Mouse (Mus musculus): ENCODE results near the gene Plekhg5. TPM values are rescaled to one million over a fixed set of nuclear protein-coding genes. Genes with fewer than 3 reads are reported as not detected.

Plekhg5 gene
- total RNA-seq, 2 experiments from 2014 or later, result 14.9 to 21.9 TPM

DNA sequence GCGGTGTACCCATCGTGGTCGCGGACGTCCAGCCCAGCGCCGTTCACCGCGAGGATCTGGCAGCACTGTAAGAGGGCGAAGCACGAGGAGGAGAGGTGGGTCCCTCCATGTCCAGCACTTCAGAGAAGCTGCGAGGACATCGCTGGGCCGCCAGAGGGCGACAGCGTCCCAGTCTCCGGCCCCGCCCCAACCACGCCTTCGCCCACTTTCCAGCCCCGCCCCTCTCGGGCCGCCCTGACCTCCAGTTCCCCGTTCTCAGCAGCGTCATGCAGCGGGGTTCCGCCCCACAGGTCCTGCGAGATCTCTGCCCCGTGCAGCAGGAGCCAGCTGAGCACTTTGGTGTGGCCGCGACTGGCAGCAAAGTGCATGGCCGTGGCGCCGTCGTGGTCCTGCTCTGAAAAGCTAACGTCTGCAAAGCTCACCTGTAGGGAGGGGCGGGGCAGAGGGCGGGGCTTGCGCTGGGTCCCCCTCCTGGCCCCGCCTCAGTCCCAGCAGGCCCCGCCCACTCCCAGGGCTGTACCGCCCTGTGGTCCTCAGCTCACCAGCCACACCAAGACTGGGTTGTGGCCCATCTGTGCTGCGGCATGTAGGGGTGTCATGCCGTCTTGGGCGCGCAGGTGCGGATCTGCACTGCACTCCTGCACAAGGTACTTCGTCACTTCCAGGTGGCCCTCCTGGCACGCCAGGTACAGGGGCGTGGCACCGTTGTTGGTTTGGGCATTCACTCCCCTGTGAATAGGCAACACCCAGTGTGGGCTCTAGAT is 66.4 kb downstream of the Plekhg5 start:
- DNase-seq, result peak; percentile 89
- intact Hi-C loops (cut with DNase I), result no loop called here

DNA sequence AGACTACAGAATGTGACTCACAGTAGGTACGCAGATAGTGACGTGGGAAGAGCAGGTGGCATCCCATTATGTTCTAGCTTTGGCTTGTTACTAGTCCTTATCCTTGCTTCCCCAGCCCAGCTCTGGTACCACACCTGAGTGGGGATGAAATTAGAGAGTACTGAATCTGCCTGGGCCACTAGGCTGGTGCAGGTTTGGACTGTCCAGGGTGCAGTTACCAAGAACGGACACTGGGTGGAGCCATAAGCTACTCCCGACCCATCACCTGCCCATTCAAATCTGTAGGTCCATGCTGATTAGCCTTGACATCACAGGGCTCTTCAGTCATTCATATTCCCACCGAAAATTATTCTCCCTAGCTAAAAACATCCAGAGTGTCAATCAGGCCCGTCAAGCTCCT is 68.1 kb downstream of the Plekhg5 start:
- intact Hi-C loops (cut with DNase I), result no loop called here
- DNase-seq, result peak in 1 of 2 experiments; percentile 47

DNA sequence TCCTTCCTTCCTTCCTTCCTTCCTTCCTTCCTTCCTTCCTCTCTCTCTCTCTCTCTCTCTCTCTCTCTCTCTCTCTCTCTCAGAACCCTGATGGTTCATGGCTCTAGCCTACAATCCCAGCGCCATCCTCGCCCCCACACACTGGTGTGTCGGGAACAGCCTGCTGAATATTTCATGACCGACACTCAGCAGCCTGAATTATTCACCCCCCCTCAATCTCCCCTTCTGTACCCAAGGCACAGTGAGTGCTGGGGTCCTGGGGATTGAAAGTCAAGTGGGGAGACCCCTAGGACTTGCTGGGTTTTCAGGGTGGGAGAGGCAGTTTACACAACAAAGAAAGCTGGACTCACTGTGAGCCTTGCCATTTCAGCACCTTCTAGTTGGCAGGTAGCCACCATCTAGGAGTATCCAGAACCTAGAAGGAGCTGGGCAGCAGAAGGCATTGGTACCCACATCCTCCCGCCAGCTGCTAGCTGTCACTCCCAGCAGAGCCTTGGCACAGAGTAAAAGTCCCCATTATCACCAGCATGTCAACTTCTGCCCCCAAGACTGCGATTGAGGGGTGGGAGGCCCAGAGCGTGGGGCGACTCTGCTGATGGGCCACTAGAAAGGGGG is 69.3 kb downstream of the Plekhg5 start:
- no peak for DNase-seq
- intact Hi-C loops (cut with DNase I), result no loop called here

DNA sequence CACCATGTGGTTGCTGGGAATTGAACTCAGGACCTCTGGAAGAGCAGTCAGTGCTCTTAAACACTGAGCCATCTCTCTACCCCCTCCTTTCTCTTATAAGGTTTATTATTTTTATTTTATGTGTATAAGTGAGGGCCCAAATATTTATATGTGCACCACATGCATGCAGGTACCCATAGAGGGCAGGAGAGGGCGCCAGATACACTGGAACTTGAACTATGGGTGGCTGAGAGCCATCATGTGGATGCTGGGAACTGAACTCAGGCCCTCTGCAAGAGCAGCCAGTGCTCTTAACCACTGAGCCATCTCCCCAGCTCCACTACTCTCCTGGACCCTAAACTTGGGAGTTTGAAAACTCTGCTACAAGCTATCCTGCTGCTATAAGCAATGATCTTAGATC is 71.3 kb downstream of the Plekhg5 start:
- intact Hi-C loops (cut with DNase I), result no loop called here
- DNase-seq, result no peak

DNA sequence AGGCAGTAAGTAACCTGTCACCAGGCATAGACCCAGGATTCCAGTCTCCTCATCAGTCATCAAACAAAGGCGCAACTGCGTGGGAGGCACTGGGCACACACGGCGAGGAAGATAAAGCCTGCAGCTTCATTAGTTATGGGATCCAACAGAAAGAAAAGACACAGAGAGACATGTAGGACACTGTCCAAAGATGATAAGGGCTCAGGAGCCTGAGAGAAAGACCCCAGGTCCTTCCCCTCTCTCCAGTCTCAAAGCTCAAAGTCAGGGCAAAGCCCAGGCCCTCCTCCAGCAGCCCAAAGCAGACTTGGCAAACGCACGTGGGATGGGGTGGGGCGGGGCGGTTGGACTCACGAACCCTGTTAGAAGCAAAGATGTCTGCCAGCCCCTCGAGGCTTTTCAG is 73.2 kb downstream of the Plekhg5 start:
- intact Hi-C loops (cut with DNase I), result no loop called here
- no peak for DNase-seq

DNA sequence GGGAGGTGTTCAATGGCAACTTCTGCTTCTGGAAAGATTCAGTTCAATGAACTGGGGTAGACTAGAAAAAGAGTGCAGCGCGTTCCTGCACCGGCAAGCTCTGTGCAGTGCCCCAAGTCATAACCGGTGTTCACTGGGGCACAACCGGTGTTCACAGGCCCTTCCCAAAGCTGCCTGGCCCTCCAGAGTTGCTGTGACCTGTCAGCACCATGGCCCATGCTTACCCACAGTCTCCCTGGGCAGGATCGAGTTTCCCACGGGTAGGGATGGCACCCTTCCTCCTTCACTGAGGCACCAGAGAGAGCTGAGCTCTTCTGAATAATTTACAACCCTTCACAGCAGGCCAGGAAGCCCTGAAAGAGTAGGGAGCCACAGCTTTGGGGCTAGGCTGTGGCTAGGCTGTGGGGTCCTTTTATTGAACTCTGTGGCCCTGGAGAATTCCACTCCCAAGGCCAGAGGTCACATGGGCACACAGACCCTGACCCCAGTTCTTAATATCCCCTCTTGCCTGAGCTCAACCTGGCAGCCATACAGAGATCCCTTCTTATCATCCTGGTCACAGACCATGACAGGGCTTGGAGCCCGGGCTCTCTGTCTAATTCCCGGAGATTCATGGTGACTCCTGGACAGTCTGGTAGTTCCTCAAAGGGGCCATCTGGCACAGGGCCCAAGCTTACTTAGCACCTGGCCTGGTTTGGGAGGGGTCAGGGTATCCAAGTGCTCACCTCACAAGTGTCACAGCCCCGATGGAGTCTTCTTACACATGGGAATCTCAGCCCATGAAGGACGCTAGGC is 73.9 kb downstream of the Plekhg5 start:
- no peak for DNase-seq
- intact Hi-C loops (cut with DNase I), result no loop called here

DNA sequence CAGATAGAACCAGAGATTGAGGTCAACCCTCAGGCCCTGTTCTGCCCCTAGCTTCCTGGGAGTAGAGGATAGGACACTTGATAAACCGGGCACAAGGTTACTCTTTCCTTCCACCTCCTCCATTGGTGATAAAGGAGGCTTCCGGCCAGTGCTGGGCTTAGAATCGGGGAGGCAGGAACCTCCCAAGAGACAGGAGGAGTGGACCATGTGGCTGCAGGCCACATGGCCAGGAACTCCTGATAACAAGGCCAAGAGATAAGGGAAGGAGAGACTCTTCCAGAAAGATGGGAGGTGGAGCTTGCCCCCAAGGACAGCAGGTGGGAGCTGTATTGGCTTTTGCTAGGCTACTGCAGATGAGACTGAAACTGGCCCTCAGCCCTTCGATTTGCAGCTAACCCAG is 78.2 kb downstream of the Plekhg5 start:
- DNase-seq, result no peak
- intact Hi-C loops (cut with DNase I), result no loop called here

DNA sequence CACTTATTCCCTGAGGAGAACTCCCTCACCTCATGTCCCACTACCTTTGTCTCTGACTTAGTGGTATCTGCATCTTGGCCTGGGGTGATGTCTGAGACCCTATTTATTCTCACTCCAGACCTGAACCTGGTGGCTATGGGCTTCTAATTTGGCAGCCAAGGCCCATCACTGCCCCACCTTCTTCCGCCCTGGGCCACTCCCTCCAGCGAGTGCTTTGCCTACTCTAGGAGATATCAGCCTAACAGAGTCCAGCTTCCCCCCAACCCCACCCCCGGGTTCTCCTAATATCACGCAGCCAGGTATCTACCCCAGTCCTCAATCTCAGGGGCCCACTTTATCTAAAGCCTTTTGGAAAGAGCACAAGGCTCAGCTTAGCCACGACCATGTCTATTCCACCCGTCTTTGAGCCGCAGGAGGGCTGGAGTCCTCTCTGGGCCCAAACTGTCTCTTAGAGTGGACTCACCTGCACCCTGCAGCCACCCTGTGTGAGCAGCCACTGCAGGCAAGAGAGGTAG is 79.2 kb downstream of the Plekhg5 start:
- intact Hi-C loops (cut with DNase I), result no loop called here
- no peak for DNase-seq

DNA sequence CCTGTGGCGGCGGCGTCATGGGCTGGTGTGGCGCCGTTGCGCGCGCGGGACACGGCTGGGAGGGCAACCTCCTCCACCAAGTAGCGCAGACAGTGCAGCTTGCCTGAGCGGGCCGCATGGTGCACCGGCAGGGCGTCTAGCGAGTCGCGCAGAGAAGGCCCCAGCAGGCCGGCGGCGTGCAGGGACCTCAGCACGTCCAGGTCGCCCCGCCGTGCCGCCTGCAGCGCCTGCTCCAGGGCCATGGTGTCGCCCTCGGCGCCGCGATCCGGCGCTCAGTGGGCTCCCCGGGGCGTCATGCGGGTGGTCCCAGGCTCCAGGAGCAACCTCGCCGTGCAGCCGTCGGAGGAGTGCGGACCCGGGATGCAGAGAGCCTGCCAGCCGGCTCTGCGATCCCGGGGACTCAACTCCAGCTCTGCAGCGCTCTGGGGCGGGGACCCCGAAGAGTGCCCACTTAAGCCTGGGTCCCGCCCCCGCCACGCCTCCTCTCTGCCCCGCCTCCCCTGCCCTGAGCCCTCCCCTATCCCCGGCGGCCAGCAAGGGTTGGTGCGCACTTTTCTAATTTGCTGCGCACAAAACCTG is 79.8 kb downstream of the Plekhg5 start, which contains the start of gene Espn:
TSS of gene Espn (minus strand) at position 406 of the 579 bp plus-strand sequence.
- intact Hi-C loops (cut with DNase I), result no loop called here
- peak; percentile 49 to 50 for DNase-seq

DNA sequence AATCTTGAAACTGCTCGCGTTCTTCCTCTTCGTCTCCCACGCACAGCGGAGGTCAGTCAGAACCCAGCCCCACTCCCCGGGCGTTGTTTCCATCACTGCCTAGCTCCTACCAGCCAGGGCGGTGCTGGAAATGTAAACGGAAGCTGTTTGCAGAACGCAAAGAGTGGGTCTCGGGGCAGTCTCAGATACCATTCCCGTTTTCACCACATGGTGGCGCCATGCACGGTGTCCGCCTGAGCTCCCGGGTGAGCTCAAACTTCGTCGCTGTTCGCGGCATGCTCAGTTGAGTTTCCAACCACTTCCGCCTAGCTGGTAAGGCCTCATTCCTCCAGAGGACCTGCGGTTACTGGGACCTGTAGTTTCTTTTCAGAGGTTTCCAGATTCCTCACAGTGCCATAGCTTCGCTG is 81.5 kb downstream of the Plekhg5 start:
- intact Hi-C loops (cut with DNase I), result no loop called here
- DNase-seq, result peak; percentile 82 to 88

DNA sequence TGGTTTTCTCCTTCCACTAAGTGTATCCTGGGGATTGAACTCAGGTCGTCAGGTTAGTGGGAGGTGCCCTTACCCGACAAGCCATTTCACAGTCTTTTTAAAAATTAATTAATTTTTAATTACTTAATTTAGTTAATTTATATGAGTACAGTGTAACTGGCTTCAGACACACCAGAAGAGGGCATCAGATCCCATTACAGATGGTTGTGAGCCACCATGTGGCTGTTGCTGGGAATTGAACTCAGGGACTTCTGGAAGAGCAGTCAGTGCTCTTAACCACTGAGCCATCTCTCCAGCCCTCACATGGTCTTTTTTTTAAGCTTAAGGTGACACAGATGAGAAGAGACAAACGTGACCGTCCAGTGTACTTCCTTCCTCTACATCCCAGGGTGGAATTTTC is 82.7 kb downstream of the Plekhg5 start:
- intact Hi-C loops (cut with DNase I), result no loop called here
- no peak for DNase-seq

DNA sequence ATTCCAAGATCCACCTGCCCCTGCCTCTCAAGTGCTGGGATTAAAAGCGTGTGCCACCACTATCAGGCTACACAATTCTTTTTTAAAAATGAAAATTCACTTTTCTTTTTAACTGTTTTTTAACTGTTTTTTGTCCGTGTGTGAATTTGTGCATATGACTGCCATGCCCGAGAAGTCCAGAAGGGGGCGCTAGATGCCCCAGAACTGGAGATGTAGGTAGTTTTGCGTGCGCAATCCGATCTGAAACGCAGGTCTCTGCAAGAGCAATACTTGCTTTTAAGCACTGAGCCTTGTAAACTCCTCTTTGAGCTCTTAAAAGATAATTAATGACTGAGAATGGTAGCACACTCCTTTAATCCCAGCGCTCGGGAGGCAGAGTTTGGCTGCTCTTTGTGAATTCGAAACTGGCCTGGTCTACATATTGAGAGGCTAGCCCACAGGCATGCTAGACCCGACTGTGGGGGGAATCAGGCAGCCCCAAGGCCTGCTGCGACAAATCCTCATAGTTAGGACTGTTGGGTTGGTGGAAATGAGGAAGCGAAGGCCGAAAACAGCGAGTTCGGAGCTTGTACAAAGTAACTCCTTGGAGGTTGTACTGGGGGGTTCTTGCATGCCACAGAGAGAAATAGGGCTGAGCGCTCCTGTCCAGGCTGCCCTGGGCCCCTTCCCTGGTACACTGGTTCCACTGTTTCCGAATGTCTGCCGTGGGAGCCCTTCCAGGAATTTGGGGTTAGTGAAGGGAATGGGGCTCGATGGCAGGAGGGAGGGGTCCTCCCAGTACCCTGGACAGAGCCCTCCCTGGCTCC is 85.7 kb downstream of the Plekhg5 start:
- intact Hi-C loops (cut with DNase I), result no loop called here
- peak in 1 of 2 experiments; percentile 60 for DNase-seq

DNA sequence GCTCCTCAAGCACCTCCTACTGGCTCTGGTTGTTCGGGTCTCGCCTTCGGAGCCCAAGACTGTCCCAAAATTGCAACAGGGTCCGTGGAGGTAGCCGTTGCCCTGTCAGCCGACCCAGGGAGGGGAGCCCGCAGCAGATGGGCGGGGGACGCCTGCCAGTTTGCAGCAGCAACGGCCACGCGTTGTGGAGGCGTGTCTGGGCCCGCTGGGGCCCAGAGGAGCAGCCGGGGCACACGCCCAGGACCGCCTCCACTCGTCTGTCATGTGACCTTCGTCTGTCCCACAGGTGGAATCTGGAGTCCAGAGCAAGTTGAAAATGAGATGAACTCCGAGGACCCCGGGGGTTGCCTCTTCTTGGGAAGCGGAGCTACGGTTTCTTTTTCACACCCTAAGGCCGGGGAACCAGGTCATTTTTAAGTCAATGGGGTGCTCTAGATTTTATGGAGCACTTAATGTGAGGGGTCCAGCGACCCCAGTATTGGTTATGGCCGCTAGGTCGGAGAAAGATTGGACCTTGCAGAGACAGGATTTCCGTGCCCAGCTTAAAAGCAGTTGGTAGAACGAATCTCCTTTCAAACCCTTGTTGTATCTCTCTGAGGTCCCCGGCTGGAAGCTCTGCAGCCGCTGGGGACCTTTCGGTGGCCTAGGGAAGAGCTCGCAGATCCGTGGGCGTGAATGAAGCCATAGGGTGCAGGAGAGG is 86.4 kb downstream of the Plekhg5 start, which contains the start of gene Hes2:
TSS of gene Hes2 (plus strand) at position 283 of the 700 bp plus-strand sequence.
- intact Hi-C loops (cut with DNase I), result no loop called here
- DNase-seq, result no peak

DNA sequence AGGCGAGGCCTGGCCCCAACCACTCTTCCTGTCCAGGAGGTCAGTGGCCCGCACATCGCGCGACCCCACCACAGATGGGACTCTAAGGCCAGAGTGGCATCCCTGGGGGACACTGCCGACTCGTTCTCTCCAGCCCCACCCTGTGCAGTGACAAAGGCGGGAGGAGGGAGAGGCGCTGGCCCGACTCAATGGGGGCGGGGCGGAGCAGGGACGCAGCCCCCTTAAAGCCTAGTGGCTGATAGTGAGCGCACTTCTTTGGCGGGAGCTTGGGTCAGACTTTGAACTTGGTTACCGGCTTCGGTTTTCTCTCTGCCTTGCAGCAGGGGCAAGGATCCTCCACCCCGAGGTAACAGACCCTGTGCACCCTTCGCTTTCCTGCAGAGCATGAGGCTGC is 87.0 kb downstream of the Plekhg5 start:
- intact Hi-C loops (cut with DNase I), result no loop called here

DNA sequence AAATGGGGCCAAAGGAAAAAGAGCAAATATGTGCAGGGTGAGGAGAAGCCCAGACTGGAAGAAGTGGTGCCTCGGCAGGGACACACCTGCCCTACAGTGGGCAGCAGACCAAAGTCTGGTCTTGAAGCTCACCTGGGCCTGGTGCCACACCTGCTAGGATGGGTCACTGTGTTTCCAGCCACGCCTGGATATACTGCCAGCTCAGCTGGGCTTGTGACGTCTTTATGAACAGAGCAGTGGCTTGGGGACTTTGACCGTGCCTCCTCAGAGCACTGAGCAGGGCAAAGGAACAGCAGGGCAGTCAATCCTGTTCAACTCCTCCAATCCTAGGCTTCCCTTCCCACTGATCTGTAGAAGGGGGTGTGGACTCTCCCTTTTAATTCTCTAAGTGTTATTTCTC is 88.5 kb downstream of the Plekhg5 start:
- no peak for DNase-seq
- intact Hi-C loops (cut with DNase I), result no loop called here

More for the DNA sequence above, 87.0 kb downstream of the Plekhg5 start:
- no peak for DNase-seq

DNA sequence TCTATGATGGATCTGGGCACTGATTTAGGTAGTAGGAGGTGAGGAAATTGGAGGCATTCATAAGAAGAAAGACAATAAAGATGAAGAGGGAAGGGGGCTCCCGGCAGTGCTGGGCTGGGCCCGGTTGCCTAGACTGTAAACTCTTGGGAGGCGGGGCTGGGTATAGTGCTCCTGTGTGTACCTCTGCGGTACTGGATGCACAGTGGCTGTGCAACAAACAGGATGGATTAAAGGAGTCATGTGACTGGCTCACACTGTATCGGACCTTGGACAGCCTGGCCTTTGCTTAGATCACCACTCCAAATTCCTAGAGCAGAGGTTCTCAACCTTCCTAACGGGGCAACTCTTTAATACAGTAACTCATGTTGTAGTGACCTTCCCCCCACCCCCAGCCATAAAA is 89.3 kb downstream of the Plekhg5 start:
- DNase-seq, result no peak
- intact Hi-C loops (cut with DNase I), result no loop called here

DNA sequence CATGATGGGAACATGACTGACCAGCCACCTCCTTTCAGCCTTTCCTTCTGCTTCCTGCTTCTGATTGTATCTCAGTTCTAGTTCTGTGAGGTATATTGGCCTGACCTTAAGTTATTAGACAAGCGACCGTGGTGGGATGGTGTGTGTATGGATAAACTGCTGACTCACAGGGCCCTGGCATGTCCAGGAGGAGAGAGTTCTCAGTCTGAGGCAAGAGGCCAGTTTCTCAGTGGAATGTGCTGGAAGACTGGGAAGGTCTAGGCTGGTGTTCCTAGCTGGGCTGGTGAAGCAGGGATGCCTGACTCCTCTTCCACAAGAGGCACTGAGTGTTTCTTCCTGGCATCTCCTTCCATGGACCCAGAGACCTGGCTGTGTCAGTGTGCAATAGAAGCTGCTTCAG is 90.5 kb downstream of the Plekhg5 start:
- no peak for DNase-seq
- intact Hi-C loops (cut with DNase I), result no loop called here
